Mouse (Mus musculus) heart, postnatal 0 days (tissue): ENCODE measurements at regions not wholly inside any gene's neighbourhood (a gene's known extent, or its start where the extent isn't known, plus 50 kb on each side); places are given as distances from the start of the nearest gene placed in this dataset.

Source experiments
- CTCF ChIP-seq: IDR thresholded peaks from 2 replicates; pipeline ENCODE4 v1.5.1; 2016; ENCODE audit warnings: antibody characterized with exemption, control low read depth, low read depth
- EP300 ChIP-seq: IDR thresholded peaks from 2 replicates; pipeline ENCODE4 v1.6.1; 2016; ENCODE audit warnings: antibody characterized with exemption, low read depth

DNA sequence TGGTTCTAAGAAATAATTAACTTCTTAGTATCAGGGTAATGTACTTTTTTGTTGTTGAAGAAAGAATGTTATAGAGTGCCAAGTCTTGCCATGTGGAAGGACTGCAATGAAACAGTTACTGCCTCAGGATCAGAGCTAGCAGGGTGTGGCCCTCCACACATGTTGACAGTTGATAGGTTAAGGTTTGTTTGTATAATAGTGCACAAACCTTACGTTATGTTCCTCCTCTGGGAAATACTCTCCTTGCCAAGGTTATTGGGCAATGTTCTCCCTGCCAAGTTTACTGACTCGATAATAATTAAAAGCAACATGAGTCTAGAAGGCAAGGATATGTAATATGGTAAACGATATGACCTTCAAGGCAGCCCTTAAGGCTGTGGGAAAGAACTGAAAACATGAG is 799.2 kb downstream of the Rab28 start:
- TF ChIP-seq CTCF (no peak), EP300 (no peak)
